Mouse (Mus musculus): ENCODE results near the gene Lalba. TPM values are rescaled to one million over a fixed set of nuclear protein-coding genes. Genes with fewer than 3 reads are reported as not detected.
"Not testable (repeated sequence)": the region's sequence is repeated elsewhere in the genome, so short reads cannot be mapped to it uniquely, and the experiment has no call there.

The Lalba gene
- not detected in 2 replicates for polyA plus RNA-seq (2015; fragmentation: Nextera tagmentation; extraction: Ambion mirVana)

GRCm38 (mm10) chr15:98482701-98483100 is at the start of gene Lalba:
Gene Lalba (minus strand): TSS chr15:98482721.
- Histone ChIP-seq H3K4me1 (no peaks in the 10 kb centered on the region), H3K27ac (replicated peaks) (no peak within 1 kb of the TSS), H3K4me2 (replicated peaks) (no peak within 1 kb of the TSS), H3K36me3 (no peaks in the 10 kb centered on the region), H3K4me3 (replicated peaks) (no peak within 1 kb of the TSS), H3K27me3 (peaks cover 5% of the 10 kb centered on the region; the same call in 1 of the 2 replicates), H3K9ac (no peak within 1 kb of the TSS), H3K9me3 (replicated peaks) (no peaks in the 10 kb centered on the region)
- WGBS, result 56% methylated on average over 3 of the region's 3 CpGs
- ATAC-seq (ENCODE audit: insufficient number of reproducible peaks, low FRiP score, low TSS enrichment, low read depth), result no peak

GRCm38 (mm10) chr15:98532281-98532680 is 49.8 kb upstream of the Lalba start:
- no peak overlapping the region for H3K9ac ChIP-seq
- H3K9me3 ChIP-seq (replicated peaks), result no peaks in the 10 kb centered on the region
- peaks cover 37% of the 10 kb centered on the region for H3K36me3 ChIP-seq
- H3K27ac ChIP-seq (replicated peaks), result no peak overlapping the region
- no peaks in the 10 kb centered on the region for H3K27me3 ChIP-seq
- H3K4me2 ChIP-seq (replicated peaks), result peak overlapping the region; percentile 66
- peaks cover 10% of the 10 kb centered on the region for H3K4me1 ChIP-seq
- 29% methylated on average over 5 of the region's 5 CpGs for WGBS
- ATAC-seq (ENCODE audit: insufficient number of reproducible peaks, low FRiP score, low TSS enrichment, low read depth), result no peak
- H3K4me3 ChIP-seq (replicated peaks), result peak overlapping the region; percentile 89

DNA sequence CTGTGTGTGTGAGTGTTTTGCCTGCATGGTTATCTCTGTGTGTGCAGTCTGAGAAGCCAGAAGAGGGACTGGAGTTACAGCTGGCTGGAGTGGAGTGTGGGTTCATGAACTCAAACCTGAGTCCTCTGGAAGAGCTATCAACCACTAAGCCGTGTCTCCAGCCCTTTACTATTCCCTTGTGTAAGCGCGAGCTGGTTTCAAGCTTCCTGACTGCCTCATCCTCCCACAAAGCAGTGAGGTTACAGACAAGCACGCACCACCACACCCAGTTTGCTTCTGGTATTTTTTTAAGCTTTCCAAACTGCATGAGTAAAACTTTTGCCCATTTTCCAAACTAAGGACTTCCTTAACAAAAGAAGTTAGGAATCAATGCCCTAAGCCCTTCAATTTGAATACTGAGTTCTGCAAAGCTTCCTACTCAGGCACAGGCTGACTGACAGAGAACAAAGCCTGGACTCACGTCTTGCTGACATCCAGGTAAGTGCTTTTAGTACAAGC is 45.6 kb upstream of the Lalba start:
- no peak overlapping the region for H3K27ac ChIP-seq (replicated peaks)
- no peaks in the 10 kb centered on the region for H3K9me3 ChIP-seq (replicated peaks)
- no peak for ATAC-seq (ENCODE audit: insufficient number of reproducible peaks, low FRiP score, low TSS enrichment, low read depth)
- no peak overlapping the region for H3K4me2 ChIP-seq (replicated peaks)
- peaks cover 9% of the 10 kb centered on the region for H3K4me1 ChIP-seq
- H3K36me3 ChIP-seq, result peaks cover 70% of the 10 kb centered on the region
- H3K9ac ChIP-seq, result no peak overlapping the region
- no peaks in the 10 kb centered on the region for H3K27me3 ChIP-seq
- 86% methylated on average over 5 of the region's 5 CpGs for WGBS
- no peak overlapping the region for H3K4me3 ChIP-seq (replicated peaks)

GRCm38 (mm10) chr15:98527056-98527771 is 44.7 kb upstream of the Lalba start:
- H3K27me3 ChIP-seq, result no peaks in the 10 kb centered on the region
- peaks cover 79% of the 10 kb centered on the region for H3K36me3 ChIP-seq
- no peaks in the 10 kb centered on the region for H3K9me3 ChIP-seq (replicated peaks)
- no peak for ATAC-seq (ENCODE audit: insufficient number of reproducible peaks, low FRiP score, low TSS enrichment, low read depth)
- peaks cover under 1% of the 10 kb centered on the region for H3K4me1 ChIP-seq
- H3K4me3 ChIP-seq (replicated peaks), result no peak overlapping the region
- no peak overlapping the region for H3K27ac ChIP-seq (replicated peaks)
- 93% methylated on average over 5 of the region's 5 CpGs for WGBS
- H3K9ac ChIP-seq, result no peak overlapping the region
- H3K4me2 ChIP-seq (replicated peaks), result no peak overlapping the region

GRCm38 (mm10) chr15:98526057-98526456 is 43.5 kb upstream of the Lalba start:
- no peak overlapping the region for H3K4me2 ChIP-seq (replicated peaks)
- ATAC-seq (ENCODE audit: insufficient number of reproducible peaks, low FRiP score, low TSS enrichment, low read depth), result no peak
- H3K27ac ChIP-seq (replicated peaks), result no peak overlapping the region
- H3K4me1 ChIP-seq, result no peaks in the 10 kb centered on the region
- no peaks in the 10 kb centered on the region for H3K27me3 ChIP-seq
- H3K36me3 ChIP-seq, result peaks cover 85% of the 10 kb centered on the region
- WGBS, result 67% methylated on average over 5 of the region's 5 CpGs
- no peaks in the 10 kb centered on the region for H3K9me3 ChIP-seq (replicated peaks)
- no peak overlapping the region for H3K4me3 ChIP-seq (replicated peaks)
- H3K9ac ChIP-seq, result no peak overlapping the region

DNA sequence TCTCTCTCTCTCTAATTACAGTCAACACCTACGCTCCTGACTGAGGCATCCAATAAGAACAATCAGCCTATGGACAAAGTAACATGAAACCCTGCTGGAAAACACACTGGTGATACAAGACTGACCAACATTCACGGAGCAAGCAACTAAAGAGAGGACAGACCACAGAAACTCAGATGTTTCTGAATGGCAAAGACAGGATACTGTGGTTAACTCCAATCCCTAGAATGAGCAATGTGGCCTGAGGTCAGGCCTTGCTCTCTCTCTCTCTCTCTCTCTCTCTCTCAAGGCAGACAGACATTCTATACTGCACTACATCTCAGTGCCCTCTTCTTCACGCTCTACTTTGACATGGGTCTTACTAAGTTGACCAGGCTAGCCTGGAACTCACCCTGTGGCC is 38.7 kb upstream of the Lalba start:
- no peak overlapping the region for H3K4me2 ChIP-seq (replicated peaks)
- peaks cover 71% of the 10 kb centered on the region for H3K36me3 ChIP-seq
- no peak overlapping the region for H3K4me3 ChIP-seq (replicated peaks)
- no peak overlapping the region for H3K27ac ChIP-seq (replicated peaks)
- H3K4me1 ChIP-seq, result no peaks in the 10 kb centered on the region
- WGBS, result 88% methylated on average over 3 of the region's 3 CpGs
- ATAC-seq (ENCODE audit: insufficient number of reproducible peaks, low FRiP score, low TSS enrichment, low read depth), result no peak
- H3K9ac ChIP-seq, result no peak overlapping the region
- H3K9me3 ChIP-seq (replicated peaks), result no peaks in the 10 kb centered on the region
- H3K27me3 ChIP-seq, result no peaks in the 10 kb centered on the region

- no peaks in the 10 kb centered on the region for H3K9me3 ChIP-seq (replicated peaks)
- no peaks in the 10 kb centered on the region for H3K27me3 ChIP-seq
- WGBS, result 69% methylated on average over 16 of the region's 16 CpGs
- no peak for ATAC-seq (ENCODE audit: insufficient number of reproducible peaks, low FRiP score, low TSS enrichment, low read depth)
- peaks cover 43% of the 10 kb centered on the region for H3K36me3 ChIP-seq
- no peaks in the 10 kb centered on the region for H3K4me1 ChIP-seq
- no peak overlapping the region for H3K27ac ChIP-seq (replicated peaks)
- no peak overlapping the region for H3K9ac ChIP-seq
- H3K4me2 ChIP-seq (replicated peaks), result no peak overlapping the region
- H3K4me3 ChIP-seq (replicated peaks), result no peak overlapping the region
Observed at GRCm38 (mm10) chr15:98517380-98518355, 35.1 kb upstream of the Lalba start.

DNA sequence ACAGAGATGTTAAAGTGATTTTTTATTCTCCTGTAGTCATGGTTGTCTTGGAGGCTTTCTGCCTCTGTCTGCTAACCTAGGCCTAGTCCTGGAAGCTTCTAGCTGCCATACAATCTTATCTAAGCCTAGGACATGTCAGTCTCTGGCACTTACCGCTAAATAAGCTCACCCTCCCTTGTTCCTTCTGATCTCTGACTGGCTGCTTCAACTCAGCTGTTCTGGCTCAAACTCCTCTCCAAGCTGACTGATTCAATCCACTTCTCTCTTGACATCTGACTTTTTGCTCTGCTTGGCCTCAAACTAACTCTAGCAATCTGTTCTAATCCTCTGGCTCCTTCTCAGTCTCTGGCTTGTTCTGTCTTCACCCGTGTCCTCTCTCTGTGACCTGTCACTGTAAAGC is 32.3 kb upstream of the Lalba start:
- ATAC-seq (ENCODE audit: insufficient number of reproducible peaks, low FRiP score, low TSS enrichment, low read depth); H3K4me2 ChIP-seq (replicated peaks); H3K9me3 ChIP-seq (replicated peaks); H3K4me3 ChIP-seq (replicated peaks); H3K9ac ChIP-seq; H3K27me3 ChIP-seq; H3K4me1 ChIP-seq; H3K27ac ChIP-seq (replicated peaks): not testable (repeated sequence)
- WGBS, result 77% methylated on average over 2 of the region's 2 CpGs
- H3K36me3 ChIP-seq, result peaks cover 17% of the 10 kb centered on the region

DNA sequence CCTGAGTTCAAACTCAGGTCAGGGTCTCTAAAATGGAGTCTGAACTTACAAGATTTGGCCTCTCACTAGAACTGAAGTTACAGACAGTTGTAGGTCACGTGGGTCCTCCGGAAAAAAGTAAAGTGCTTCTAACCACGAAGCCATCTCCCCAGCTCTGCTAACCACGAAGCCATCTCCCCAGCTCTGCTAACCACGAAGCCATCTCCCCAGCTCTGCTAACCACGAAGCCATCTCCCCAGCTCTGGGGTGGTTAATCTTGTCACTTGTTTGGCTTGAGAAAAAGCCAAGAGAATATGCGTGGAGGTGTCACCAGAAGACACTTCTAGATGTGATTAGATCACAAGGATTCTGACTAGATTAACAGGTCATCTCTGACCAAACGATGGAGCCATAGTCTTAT is 31.6 kb upstream of the Lalba start:
- H3K4me2 ChIP-seq (replicated peaks), result no peak overlapping the region
- no peak overlapping the region for H3K9ac ChIP-seq
- H3K36me3 ChIP-seq, result peaks cover 12% of the 10 kb centered on the region
- no peak overlapping the region for H3K27ac ChIP-seq (replicated peaks)
- no peak for ATAC-seq (ENCODE audit: insufficient number of reproducible peaks, low FRiP score, low TSS enrichment, low read depth)
- H3K27me3 ChIP-seq, result no peaks in the 10 kb centered on the region
- no peak overlapping the region for H3K4me3 ChIP-seq (replicated peaks)
- WGBS, result 61% methylated on average over 8 of the region's 8 CpGs
- H3K9me3 ChIP-seq (replicated peaks), result no peaks in the 10 kb centered on the region
- H3K4me1 ChIP-seq, result peaks cover 10% of the 10 kb centered on the region

GRCm38 (mm10) chr15:98513676-98514075 is 31.2 kb upstream of the Lalba start:
- H3K27ac ChIP-seq (replicated peaks); H3K9me3 ChIP-seq (replicated peaks); ATAC-seq (ENCODE audit: insufficient number of reproducible peaks, low FRiP score, low TSS enrichment, low read depth); H3K4me3 ChIP-seq (replicated peaks); H3K27me3 ChIP-seq; H3K4me1 ChIP-seq; H3K4me2 ChIP-seq (replicated peaks); H3K9ac ChIP-seq: not testable (repeated sequence)
- WGBS, result 61% methylated on average over 3 of the region's 3 CpGs
- peaks cover 12% of the 10 kb centered on the region for H3K36me3 ChIP-seq

DNA sequence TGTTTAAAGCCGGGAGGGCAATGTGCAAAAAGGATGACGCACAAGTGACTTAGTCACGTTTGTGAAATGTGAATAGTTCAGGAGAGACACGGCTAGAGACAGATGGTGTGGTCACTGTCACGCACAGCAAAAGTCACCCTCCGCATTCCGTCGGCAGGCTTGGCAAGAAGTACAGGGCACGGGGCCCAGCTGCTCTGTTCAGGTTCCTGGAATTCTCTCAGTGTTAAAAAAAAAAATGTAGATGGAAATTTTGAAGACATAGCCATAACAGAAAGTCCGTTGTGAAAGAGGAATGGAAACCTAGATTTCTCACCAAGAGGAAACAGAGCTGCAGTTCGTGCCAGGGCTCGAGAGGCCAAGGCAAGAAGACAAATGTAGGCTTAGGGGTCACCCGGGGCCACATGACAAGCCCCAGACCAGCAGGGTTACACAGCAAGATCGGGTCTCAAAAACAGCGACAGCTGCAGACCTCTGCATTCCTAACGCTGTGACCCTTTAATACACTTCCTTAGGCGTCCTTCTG is 30.3 kb upstream of the Lalba start:
- Histone ChIP-seq H3K4me3 (replicated peaks) (no peak overlapping the region), H3K36me3 (peaks cover 4% of the 10 kb centered on the region; the same call in 1 of the 2 replicates), H3K27ac (replicated peaks) (peak overlapping the region; percentile 68), H3K27me3 (no peaks in the 10 kb centered on the region), H3K9ac (no peak overlapping the region), H3K4me2 (replicated peaks) (no peak overlapping the region), H3K4me1 (peaks cover 10% of the 10 kb centered on the region), H3K9me3 (replicated peaks) (no peaks in the 10 kb centered on the region)
- no peak for ATAC-seq (ENCODE audit: insufficient number of reproducible peaks, low FRiP score, low TSS enrichment, low read depth)
- 35% methylated on average over 17 of the region's 17 CpGs for WGBS

All from embryonic facial prominence, embryonic 15.5 days (tissue).